Mouse (Mus musculus) lung, postnatal 0 days (tissue): ENCODE data around the gene Rab8b. TPM values are rescaled to one million over a fixed set of nuclear protein-coding genes. Genes with fewer than 3 reads are reported as not detected.
A peak's percentile ranks its signal among the peaks of the same experiment; 100 is the strongest.
"Not testable (repeated sequence)": the region's sequence is repeated elsewhere in the genome, so short reads cannot be mapped to it uniquely, and the experiment has no call there.

Source experiments
- ATAC-seq: fragments of 200-750 bp; cut with Nextera tagmentation; 2 replicates; pipeline ENCODE4 v1.8.0; 2017; ENCODE audit warnings: moderate library complexity
- DNase-seq: peaks from one replicate; pipeline ENCODE4 v3.0.0-alpha.2; 2016; ENCODE audit warnings: low spot score
- H3K27ac ChIP-seq: fragments of 300-500 bp; sonication (generic); 2 replicates; pipeline ENCODE4 v1.5.1; 2014; ENCODE audit warnings: antibody characterized with exemption, mild to moderate bottlenecking, low read length, mixed read lengths
- H3K27me3 ChIP-seq: fragments of 300-500 bp; sonication (generic); replicated peaks from 2 replicates; pipeline ENCODE4 v1.6.1; 2014; ENCODE audit warnings: low read length, mixed read lengths; ENCODE audit not compliant: insufficient read depth
- H3K36me3 ChIP-seq: fragments of 300-500 bp; sonication (generic); 2 replicates; pipeline ENCODE4 v1.6.1; 2014; ENCODE audit warnings: low read length, mixed read lengths; ENCODE audit not compliant: insufficient read depth
- H3K4me1 ChIP-seq: fragments of 300-500 bp; sonication (generic); 2 replicates; pipeline ENCODE4 v1.6.1; 2014; ENCODE audit warnings: antibody characterized with exemption, low read depth, low read length, mixed read lengths; ENCODE audit not compliant: insufficient read depth
- H3K4me2 ChIP-seq: fragments of 300-500 bp; sonication (generic); replicated peaks from 2 replicates; pipeline ENCODE4 v1.6.1; 2014; ENCODE audit warnings: low read depth, mild to moderate bottlenecking, low read length, moderate library complexity, mixed read lengths
- H3K4me3 ChIP-seq: fragments of 300-500 bp; sonication (generic); 2 replicates; pipeline ENCODE4 v1.5.1; 2014; ENCODE audit warnings: low read depth, low read length
- H3K9ac ChIP-seq: fragments of 300-500 bp; sonication (generic); replicated peaks from 2 replicates; pipeline ENCODE4 v1.6.1; 2014; ENCODE audit warnings: low read depth, mild to moderate bottlenecking
- H3K9me3 ChIP-seq: fragments of 300-500 bp; sonication (generic); 2 replicates; pipeline ENCODE4 v1.6.1; 2016; ENCODE audit warnings: low read length, mixed read lengths
- CTCF ChIP-seq: IDR thresholded peaks from 2 replicates; pipeline ENCODE4 v1.5.1; 2016; ENCODE audit warnings: antibody characterized with exemption, mild to moderate bottlenecking
- EP300 ChIP-seq: IDR thresholded peaks from 2 replicates; pipeline ENCODE4 v1.6.1; 2016; ENCODE audit warnings: antibody characterized with exemption, mild to moderate bottlenecking, control low read depth
- WGBS: fragments of 180-500 bp; shearing (Covaris S2); extraction: QIAGEN DNeasy Blood & Tissue Kit; methylation state at CpG from one replicate; pipeline ENCODE4 v1.1.7; 2014; 5-methylcytosine and 5-hydroxymethylcytosine counted together
- polyA plus RNA-seq: library from polyadenylated mRNA; unstranded; fragments of >200 nt; fragmentation: Nextera tagmentation; extraction: Ambion mirVana; gene quantifications from 2 replicates; pipeline ENCODE4 v1.2.1, GENCODE M21; 2015

The Rab8b gene
- polyA plus RNA-seq, 1 experiment from 2014 or later: 15.6 TPM

- H3K4me1 ChIP-seq: no peaks in the 10 kb centered on the region
- H3K9ac ChIP-seq: no peak overlapping the region
- H3K27me3 ChIP-seq: no peaks in the 10 kb centered on the region
- DNase-seq (peak; percentile 44), ATAC-seq (no peak)
- no peak for TF ChIP-seq EP300
- TF ChIP-seq CTCF: no peak
- H3K27ac ChIP-seq: no peak overlapping the region
- no peaks in the 10 kb centered on the region for H3K36me3 ChIP-seq
- H3K9me3 ChIP-seq: no peaks in the 10 kb centered on the region
- 57% methylated on average over 10 of the region's 10 CpGs for WGBS
- no peak overlapping the region for H3K4me3 ChIP-seq
- no peak overlapping the region for H3K4me2 ChIP-seq
Observed at GRCm38 (mm10) chr9:66895035-66895779, 24.3 kb downstream of the Rab8b start.

GRCm38 (mm10) chr9:66894421-66894820, 25.1 kb downstream of the Rab8b start:
- Histone ChIP-seq H3K9ac (no peak overlapping the region), H3K36me3 (no peaks in the 10 kb centered on the region), H3K4me3 (no peak overlapping the region), H3K9me3 (no peaks in the 10 kb centered on the region), H3K4me2 (no peak overlapping the region), H3K27ac (no peak overlapping the region), H3K4me1 (no peaks in the 10 kb centered on the region), H3K27me3 (no peaks in the 10 kb centered on the region)
- TF ChIP-seq EP300 (no peak), CTCF (no peak)
- 75% methylated on average over 1 of the region's 1 CpGs for WGBS
- no peak for DNase-seq
- no peak for ATAC-seq

GRCm38 (mm10) chr9:66892456-66892855, 27.0 kb downstream of the Rab8b start:
- H3K27ac ChIP-seq, H3K4me1 ChIP-seq, ATAC-seq, DNase-seq, H3K4me3 ChIP-seq, H3K4me2 ChIP-seq, H3K9ac ChIP-seq, H3K9me3 ChIP-seq, H3K27me3 ChIP-seq, H3K36me3 ChIP-seq: not testable (repeated sequence)
- 97% methylated on average over 4 of the region's 4 CpGs for WGBS

GRCm38 (mm10) chr9:66887960-66888610, 31.4 kb downstream of the Rab8b start:
- no peaks in the 10 kb centered on the region for H3K36me3 ChIP-seq
- 33% methylated on average over 6 of the region's 6 CpGs for WGBS
- no peak overlapping the region for H3K9ac ChIP-seq
- no peaks in the 10 kb centered on the region for H3K27me3 ChIP-seq
- H3K4me3 ChIP-seq: no peak overlapping the region
- no peak for TF ChIP-seq EP300
- TF ChIP-seq CTCF: no peak
- DNase-seq: peak; percentile 44
- no peaks in the 10 kb centered on the region for H3K4me1 ChIP-seq
- ATAC-seq: no peak
- no peak overlapping the region for H3K4me2 ChIP-seq
- no peak overlapping the region for H3K27ac ChIP-seq
- H3K9me3 ChIP-seq: no peaks in the 10 kb centered on the region

- no peak overlapping the region for H3K27ac ChIP-seq
- 43% methylated on average over 8 of the region's 8 CpGs for WGBS
Observed at GRCm38 (mm10) chr9:66887301-66887902, 32.1 kb downstream of the Rab8b start.

GRCm38 (mm10) chr9:66886818-66887217, 32.7 kb downstream of the Rab8b start:
- DNase-seq: peak; percentile 49

More at GRCm38 (mm10) chr9:66887301-66887902, 32.1 kb downstream of the Rab8b start:
- no peaks in the 10 kb centered on the region for H3K27me3 ChIP-seq
- H3K4me1 ChIP-seq: 0 out of 2 replicates have a peak, but pooled peaks cover 3% of the 10 kb centered on the region
- no peak overlapping the region for H3K9ac ChIP-seq
- DNase-seq: no peak
- ATAC-seq: no peak
- H3K4me3 ChIP-seq: no peak overlapping the region
- TF ChIP-seq EP300 (no peak), CTCF (no peak)
- no peaks in the 10 kb centered on the region for H3K9me3 ChIP-seq
- no peaks in the 10 kb centered on the region for H3K36me3 ChIP-seq
- H3K4me2 ChIP-seq: no peak overlapping the region

More at GRCm38 (mm10) chr9:66886818-66887217, 32.7 kb downstream of the Rab8b start:
- Histone ChIP-seq H3K4me2 (no peak overlapping the region), H3K4me1 (0 out of 2 replicates have a peak, but pooled peaks cover 3% of the 10 kb centered on the region), H3K4me3 (no peak overlapping the region), H3K9ac (no peak overlapping the region), H3K27ac (no peak overlapping the region), H3K9me3 (no peaks in the 10 kb centered on the region), H3K36me3 (no peaks in the 10 kb centered on the region), H3K27me3 (no peaks in the 10 kb centered on the region)
- no peak for TF ChIP-seq CTCF
- no peak for TF ChIP-seq EP300
- 81% methylated on average over 6 of the region's 6 CpGs for WGBS
- ATAC-seq: peak; percentile 43
